Mouse (Mus musculus): ENCODE measurements around the gene Sp8.
A peak's percentile ranks its signal among the peaks of the same experiment; 100 is the strongest.

Sp8 gene

GRCm38 (mm10) chr12:118846221-118846620, at the start of gene Sp8:
Gene Sp8, plus strand, starts transcription at chr12:118846329.
- no peak for DNase-seq (ENCODE audit: low read depth)

GRCm38 (mm10) chr12:118811328-118811961, 34.7 kb upstream of the Sp8 start:
- no peak for DNase-seq (ENCODE audit: low read depth)

GRCm38 (mm10) chr12:118814561-118814960, 31.6 kb upstream of the Sp8 start:
- peak; percentile 1 for DNase-seq (ENCODE audit: low read depth)

GRCm38 (mm10) chr12:118816156-118816555, 30.0 kb upstream of the Sp8 start:
- DNase-seq (ENCODE audit: low read depth) = no peak

- DNase-seq (ENCODE audit: low read depth) = no peak
Measured at GRCm38 (mm10) chr12:118829881-118830280, 16.2 kb upstream of the Sp8 start.

GRCm38 (mm10) chr12:118836411-118837341, 9.5 kb upstream of the Sp8 start:
- DNase-seq (ENCODE audit: low read depth) = no peak

GRCm38 (mm10) chr12:118837361-118837760, 8.8 kb upstream of the Sp8 start:
- DNase-seq (ENCODE audit: low read depth) = no peak

GRCm38 (mm10) chr12:118838260-118838659, 7.9 kb upstream of the Sp8 start:
- DNase-seq (ENCODE audit: low read depth) = no peak

- no peak for DNase-seq (ENCODE audit: low read depth)
Measured at GRCm38 (mm10) chr12:118839398-118839797, 6.7 kb upstream of the Sp8 start.

- no peak for DNase-seq (ENCODE audit: low read depth)
Measured at GRCm38 (mm10) chr12:118840301-118840700, 5.8 kb upstream of the Sp8 start.

- DNase-seq (ENCODE audit: low read depth) = no peak
Measured at GRCm38 (mm10) chr12:118840861-118841260, 5.3 kb upstream of the Sp8 start.

- no peak for DNase-seq (ENCODE audit: low read depth)
Measured at GRCm38 (mm10) chr12:118841381-118841922, 4.7 kb upstream of the Sp8 start.

GRCm38 (mm10) chr12:118841971-118842550, 4.1 kb upstream of the Sp8 start:
- DNase-seq (ENCODE audit: low read depth) = no peak

- DNase-seq (ENCODE audit: low read depth) = no peak
Measured at GRCm38 (mm10) chr12:118842671-118843411, 3.3 kb upstream of the Sp8 start.

- DNase-seq (ENCODE audit: low read depth) = no peak
Measured at GRCm38 (mm10) chr12:118844111-118844510, 2.0 kb upstream of the Sp8 start.

GRCm38 (mm10) chr12:118844841-118845240, 1.3 kb upstream of the Sp8 start:
- DNase-seq (ENCODE audit: low read depth) = no peak

GRCm38 (mm10) chr12:118845351-118845750, 778 bp upstream of the Sp8 start:
- no peak for DNase-seq (ENCODE audit: low read depth)

GRCm38 (mm10) chr12:118846649-118847321, 656 bp downstream of the Sp8 start:
- no peak for DNase-seq (ENCODE audit: low read depth)

GRCm38 (mm10) chr12:118847381-118847780, 1.3 kb downstream of the Sp8 start:
- no peak for DNase-seq (ENCODE audit: low read depth)

GRCm38 (mm10) chr12:118847861-118848495, 1.8 kb downstream of the Sp8 start:
- no peak for DNase-seq (ENCODE audit: low read depth)
